Mouse (Mus musculus): Measurements from ENCODE around the gene Josd1. TPM values are rescaled to one million over a fixed set of nuclear protein-coding genes. Genes with fewer than 3 reads are reported as not detected.

The Josd1 gene
- 15.0 and 15.2 TPM in 2 replicates for polyA plus RNA-seq (2014; fragmentation: Nextera tagmentation; extraction: Ambion mirVana)

- ATAC-seq (ENCODE audit: insufficient read depth) (peak; percentile 62), DNase-seq (peak; percentile 94)
- Histone ChIP-seq H3K4me3 (ENCODE audit: low read depth, low read length) (peak within 1 kb of the TSS; percentile 86), H3K4me2 (peak within 1 kb of the TSS; percentile 80), H3K4me1 (ENCODE audit: insufficient read depth) (peaks cover 33% of the 10 kb centered on the region), H3K9me3 (ENCODE audit: low read depth, low read length) (no peaks in the 10 kb centered on the region), H3K27me3 (ENCODE audit: insufficient read depth, low read length) (no peaks in the 10 kb centered on the region), H3K36me3 (ENCODE audit: insufficient read depth) (peaks cover 3% of the 10 kb centered on the region; the same call in 1 of the 2 replicates), H3K27ac (ENCODE audit: low read depth) (peak within 1 kb of the TSS; percentile 96), H3K9ac (peak within 1 kb of the TSS; percentile 91)
- no peak for TF ChIP-seq CTCF (IDR thresholded peaks at IDR 0.05; ENCODE audit: low read depth)
- under 1% methylated on average over 68 of the region's 72 CpGs for WGBS
These were observed at the start of gene Josd1 for GRCm38 (mm10) chr15:79687646-79688267. Gene Josd1, minus strand, starts transcription at chr15:79687919.

- Histone ChIP-seq H3K27me3 (ENCODE audit: insufficient read depth, low read length) (no peaks in the 10 kb centered on the region), H3K36me3 (ENCODE audit: insufficient read depth) (peaks cover 82% of the 10 kb centered on the region), H3K9me3 (ENCODE audit: low read depth, low read length) (no peaks in the 10 kb centered on the region), H3K4me2 (no peak overlapping the region), H3K9ac (no peak overlapping the region), H3K27ac (ENCODE audit: low read depth) (no peak overlapping the region), H3K4me3 (ENCODE audit: low read depth, low read length) (no peak overlapping the region), H3K4me1 (ENCODE audit: insufficient read depth) (no peaks in the 10 kb centered on the region)
- no peak for TF ChIP-seq CTCF (IDR thresholded peaks at IDR 0.05; ENCODE audit: low read depth)
- DNase-seq (no peak), ATAC-seq (ENCODE audit: insufficient read depth) (no peak)
- WGBS = 79% methylated on average over 8 of the region's 8 CpGs
These were observed 46.6 kb upstream of the Josd1 start for GRCm38 (mm10) chr15:79734311-79734710.

- Histone ChIP-seq H3K36me3 (ENCODE audit: insufficient read depth) (peaks cover 82% of the 10 kb centered on the region), H3K9ac (no peak overlapping the region), H3K4me1 (ENCODE audit: insufficient read depth) (no peaks in the 10 kb centered on the region), H3K4me2 (no peak overlapping the region), H3K4me3 (ENCODE audit: low read depth, low read length) (no peak overlapping the region), H3K9me3 (ENCODE audit: low read depth, low read length) (no peaks in the 10 kb centered on the region), H3K27me3 (ENCODE audit: insufficient read depth, low read length) (no peaks in the 10 kb centered on the region), H3K27ac (ENCODE audit: low read depth) (no peak overlapping the region)
- no peak for TF ChIP-seq CTCF (IDR thresholded peaks at IDR 0.05; ENCODE audit: low read depth)
- WGBS = 68% methylated on average over 4 of the region's 4 CpGs
- ATAC-seq (ENCODE audit: insufficient read depth) = no peak
- DNase-seq = no peak
These were observed 45.9 kb upstream of the Josd1 start for GRCm38 (mm10) chr15:79733640-79734039.

GRCm38 (mm10) chr15:79733192-79733591 lies 45.5 kb upstream of the Josd1 start:
- no peaks in the 10 kb centered on the region for H3K27me3 ChIP-seq (ENCODE audit: insufficient read depth, low read length)
- no peak overlapping the region for H3K27ac ChIP-seq (ENCODE audit: low read depth)
- TF ChIP-seq CTCF (IDR thresholded peaks at IDR 0.05; ENCODE audit: low read depth) = no peak
- H3K36me3 ChIP-seq (ENCODE audit: insufficient read depth) = peaks cover 82% of the 10 kb centered on the region
- no peak for ATAC-seq (ENCODE audit: insufficient read depth)
- 98% methylated on average over 8 of the region's 8 CpGs for WGBS
- no peak overlapping the region for H3K4me2 ChIP-seq
- no peak overlapping the region for H3K4me3 ChIP-seq (ENCODE audit: low read depth, low read length)
- no peaks in the 10 kb centered on the region for H3K4me1 ChIP-seq (ENCODE audit: insufficient read depth)
- no peak overlapping the region for H3K9ac ChIP-seq
- H3K9me3 ChIP-seq (ENCODE audit: low read depth, low read length) = no peaks in the 10 kb centered on the region
- DNase-seq = no peak

GRCm38 (mm10) chr15:79731554-79731953 lies 43.8 kb upstream of the Josd1 start:
- TF ChIP-seq CTCF (IDR thresholded peaks at IDR 0.05; ENCODE audit: low read depth) = no peak
- Histone ChIP-seq H3K36me3 (ENCODE audit: insufficient read depth) (peaks cover 82% of the 10 kb centered on the region), H3K4me3 (ENCODE audit: low read depth, low read length) (no peak overlapping the region), H3K27ac (ENCODE audit: low read depth) (no peak overlapping the region), H3K4me1 (ENCODE audit: insufficient read depth) (no peaks in the 10 kb centered on the region), H3K9me3 (ENCODE audit: low read depth, low read length) (no peaks in the 10 kb centered on the region), H3K27me3 (ENCODE audit: insufficient read depth, low read length) (no peaks in the 10 kb centered on the region), H3K4me2 (no peak overlapping the region), H3K9ac (no peak overlapping the region)
- ATAC-seq (ENCODE audit: insufficient read depth) (no peak), DNase-seq (no peak)
- 84% methylated on average over 7 of the region's 7 CpGs for WGBS

- no peaks in the 10 kb centered on the region for H3K27me3 ChIP-seq (ENCODE audit: insufficient read depth, low read length)
- peaks cover 86% of the 10 kb centered on the region for H3K36me3 ChIP-seq (ENCODE audit: insufficient read depth)
- no peaks in the 10 kb centered on the region for H3K4me1 ChIP-seq (ENCODE audit: insufficient read depth)
- 68% methylated on average over 10 of the region's 10 CpGs for WGBS
- H3K9me3 ChIP-seq (ENCODE audit: low read depth, low read length) = no peaks in the 10 kb centered on the region
- no peak overlapping the region for H3K27ac ChIP-seq (ENCODE audit: low read depth)
- no peak for TF ChIP-seq CTCF (IDR thresholded peaks at IDR 0.05; ENCODE audit: low read depth)
- H3K9ac ChIP-seq = no peak overlapping the region
- no peak overlapping the region for H3K4me2 ChIP-seq
- DNase-seq (no peak), ATAC-seq (ENCODE audit: insufficient read depth) (no peak)
- no peak overlapping the region for H3K4me3 ChIP-seq (ENCODE audit: low read depth, low read length)
These were observed 41.1 kb upstream of the Josd1 start for GRCm38 (mm10) chr15:79728731-79729388.

- DNase-seq = no peak
- no peak for TF ChIP-seq CTCF (IDR thresholded peaks at IDR 0.05; ENCODE audit: low read depth)
- H3K4me3 ChIP-seq (ENCODE audit: low read depth, low read length) = no peak overlapping the region
- 65% methylated on average over 5 of the region's 5 CpGs for WGBS
- no peaks in the 10 kb centered on the region for H3K27me3 ChIP-seq (ENCODE audit: insufficient read depth, low read length)
- H3K36me3 ChIP-seq (ENCODE audit: insufficient read depth) = peaks cover 85% of the 10 kb centered on the region
- H3K4me2 ChIP-seq = no peak overlapping the region
- H3K9ac ChIP-seq = no peak overlapping the region
- no peaks in the 10 kb centered on the region for H3K4me1 ChIP-seq (ENCODE audit: insufficient read depth)
- no peaks in the 10 kb centered on the region for H3K9me3 ChIP-seq (ENCODE audit: low read depth, low read length)
- no peak for ATAC-seq (ENCODE audit: insufficient read depth)
- no peak overlapping the region for H3K27ac ChIP-seq (ENCODE audit: low read depth)
These were observed 40.6 kb upstream of the Josd1 start for GRCm38 (mm10) chr15:79728311-79728710.
